Mouse (Mus musculus): Measurements from ENCODE around the gene Map4k1.

DNA sequence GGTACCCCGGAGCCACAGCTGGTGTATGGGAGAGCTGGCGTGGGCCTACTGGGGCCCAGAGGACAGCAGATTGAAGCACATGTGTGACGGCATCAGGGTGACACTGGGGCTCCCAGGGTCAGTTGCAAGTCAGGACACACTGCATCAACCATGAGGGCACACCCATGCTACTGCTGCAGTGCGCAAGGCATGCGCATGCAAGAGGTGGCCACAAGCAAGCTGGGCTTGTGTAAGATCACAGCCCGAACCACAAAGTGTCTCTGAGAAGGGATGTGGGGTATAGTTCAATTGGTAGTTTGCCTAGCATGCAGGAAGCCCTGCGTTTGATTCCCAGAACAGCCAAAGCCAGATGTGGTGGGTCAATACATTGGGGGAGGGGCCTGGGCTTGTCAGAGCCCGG is 41.7 kb downstream of the Map4k1 start:
- TF ChIP-seq CTCF (IDR thresholded peaks at IDR 0.05; ENCODE audit: control insufficient read depth, insufficient read depth, insufficient replicate concordance, low read depth, low read length) (no peak), POLR2A (IDR thresholded peaks at IDR 0.05; ENCODE audit: control insufficient read depth, low read depth, low read length) (no peak)

Measured in testis, adult 2 months (tissue).